Mouse (Mus musculus) A20 (cell line): ENCODE measurements around the gene E130114P18Rik.

ENCODE experiments used
- DNase-seq: peaks from one replicate; pipeline ENCODE4 v3.0.0-alpha.2; 2011; ENCODE audit warnings: low read depth, low spot score

The E130114P18Rik gene

DNA sequence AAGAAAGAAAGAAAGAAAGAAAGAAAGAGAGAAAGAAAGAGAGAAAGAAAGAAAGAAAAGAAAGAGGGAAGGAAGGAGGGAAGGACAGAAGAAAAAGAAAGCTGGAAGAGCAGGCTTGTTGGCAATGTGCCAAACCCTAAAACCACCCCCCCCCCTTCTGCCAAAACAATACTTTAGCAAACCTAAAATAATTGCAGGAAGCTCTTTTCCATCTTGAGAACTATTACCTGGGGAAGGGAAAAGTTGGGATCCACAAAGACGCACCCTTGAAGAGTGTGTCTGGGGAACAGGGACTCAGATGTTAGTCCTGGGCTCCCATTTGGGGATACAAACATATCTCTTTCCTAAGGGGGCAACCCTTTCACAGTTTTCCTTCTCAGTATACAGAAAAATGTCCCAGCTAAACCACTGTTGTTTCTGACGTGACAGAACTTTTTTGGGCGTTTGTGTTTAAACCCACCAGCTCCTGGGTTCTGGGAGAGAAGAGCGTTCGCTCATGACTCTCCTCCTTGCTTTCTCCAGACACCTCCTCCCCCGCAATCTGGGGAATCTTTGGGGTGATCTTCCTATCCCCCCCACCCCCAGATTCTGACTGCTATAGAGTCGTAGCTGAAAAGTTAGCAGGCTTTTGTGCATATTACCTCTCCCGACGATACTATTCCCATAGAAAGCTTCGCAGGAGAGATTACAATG, 1.3 kb downstream of the E130114P18Rik start:
- no peak for DNase-seq

DNA sequence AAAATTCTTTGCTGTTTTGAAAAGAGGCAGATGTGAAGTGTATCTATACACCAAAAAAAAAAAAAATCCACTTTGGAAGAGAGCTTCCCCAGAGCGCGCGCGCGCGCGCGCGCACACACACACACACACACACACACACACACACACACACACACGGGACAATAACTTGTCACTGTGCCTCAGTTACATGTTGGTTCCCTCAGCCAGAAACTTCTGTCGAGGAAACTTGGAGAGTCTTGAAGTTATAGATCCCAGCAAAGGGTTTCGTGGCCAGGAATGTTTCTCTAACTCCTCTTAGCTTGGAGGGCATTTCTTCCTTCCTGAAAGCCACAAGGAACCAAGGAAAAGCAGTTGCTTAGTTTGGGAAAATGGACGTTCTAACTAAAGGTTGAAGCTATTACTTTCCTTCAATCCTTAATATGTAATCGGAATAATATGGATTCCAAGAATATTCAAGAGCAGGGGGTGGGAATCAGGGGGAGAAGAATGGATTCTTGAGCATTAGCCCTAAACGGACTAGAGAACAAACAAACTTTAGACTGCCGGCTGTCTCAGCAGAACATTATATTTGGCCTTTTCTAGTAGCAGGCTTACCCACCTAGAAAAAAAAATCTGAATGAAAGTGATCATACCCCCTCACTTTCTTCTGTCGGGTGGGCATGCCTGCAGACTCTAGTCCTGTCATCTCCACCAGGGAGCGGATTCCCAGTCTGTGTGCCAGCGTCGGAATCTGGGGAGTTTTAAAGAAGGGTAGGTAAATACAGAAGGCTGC, 2.2 kb downstream of the E130114P18Rik start:
- no peak for DNase-seq

DNA sequence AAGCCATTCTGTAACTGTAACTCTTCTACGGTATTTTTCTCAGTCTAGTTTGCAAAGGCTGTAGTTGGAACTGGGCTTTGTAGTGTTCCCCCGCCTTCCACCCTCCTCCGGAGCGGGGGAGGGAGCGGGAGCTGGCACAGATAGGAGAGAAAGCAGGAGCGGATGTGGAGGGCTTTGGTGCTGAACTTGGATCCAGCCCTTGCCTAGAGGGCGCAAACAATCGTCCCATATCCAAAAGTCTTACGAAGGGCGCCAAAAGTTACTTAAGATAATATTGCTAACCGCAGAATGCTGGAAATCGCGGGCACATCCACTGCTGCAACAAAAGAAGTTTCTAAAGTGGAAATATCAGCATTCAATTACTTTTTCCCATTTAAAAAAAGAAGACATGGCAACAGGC, 2.8 kb downstream of the E130114P18Rik start:
- no peak for DNase-seq

DNA sequence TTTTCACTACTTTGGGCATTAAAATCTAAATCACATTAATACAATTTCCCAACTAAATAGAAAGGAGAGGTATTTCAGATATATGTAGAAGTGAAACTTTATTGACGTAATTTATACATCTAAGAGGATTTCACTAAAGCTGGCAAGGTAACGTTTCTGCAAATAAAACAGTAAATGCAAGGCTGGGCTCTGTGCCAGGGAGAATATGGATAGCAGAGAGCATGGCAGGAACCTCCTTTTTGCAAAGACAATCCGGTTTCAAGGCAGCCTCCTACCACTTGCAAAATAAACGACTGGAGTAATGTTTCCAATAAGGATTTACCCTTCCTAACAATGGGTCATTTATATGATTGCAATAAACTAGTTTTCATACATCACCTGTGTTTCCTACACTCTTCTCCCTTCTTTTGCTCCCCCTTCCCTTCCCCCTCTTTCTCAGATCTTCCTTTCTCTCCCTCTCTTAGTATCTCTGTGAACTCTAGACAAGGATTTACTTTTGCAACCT, 3.4 kb downstream of the E130114P18Rik start:
- DNase-seq = no peak

DNA sequence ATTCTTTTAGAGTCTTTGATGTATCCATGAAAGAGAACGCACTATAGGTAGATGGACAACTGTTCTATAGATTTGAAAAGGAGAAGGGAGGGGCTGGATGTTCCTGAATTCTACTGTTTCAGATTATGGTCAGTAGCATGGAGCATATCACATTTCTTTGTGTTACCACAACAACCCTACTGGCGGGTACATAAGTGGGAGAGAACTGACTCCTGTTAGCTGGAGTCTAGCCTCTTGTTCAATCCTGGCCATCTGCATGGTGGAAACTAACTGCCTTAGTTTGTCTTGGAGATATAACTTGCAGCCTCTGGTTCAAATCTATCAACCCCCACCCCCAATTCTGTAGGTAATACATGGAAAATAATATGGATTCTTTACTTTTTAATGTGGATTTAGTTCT, 4.1 kb downstream of the E130114P18Rik start:
- DNase-seq = no peak

DNA sequence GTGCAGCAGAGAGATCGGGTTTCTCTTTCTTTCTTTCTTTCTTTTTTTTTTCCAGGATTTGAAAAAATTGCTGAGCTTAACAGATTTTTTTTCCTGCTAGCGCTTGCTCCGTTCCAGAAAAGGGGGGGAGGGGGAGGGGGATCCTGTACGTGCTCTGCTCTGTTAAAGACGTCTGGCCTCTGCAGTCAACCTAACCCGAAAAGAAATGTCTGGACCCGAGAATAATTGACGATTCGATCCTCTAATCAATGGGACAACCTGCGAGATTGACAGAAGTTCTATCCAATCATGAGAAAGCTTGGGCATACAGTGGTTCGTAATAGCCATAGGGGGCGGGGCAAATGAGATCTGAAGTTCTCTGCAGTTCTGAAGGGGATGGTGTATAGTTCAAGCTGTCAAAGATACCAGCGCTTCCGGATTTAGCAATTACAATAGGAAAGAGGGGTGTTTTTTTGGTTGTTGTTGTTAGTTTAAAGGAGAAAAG, 4.7 kb downstream of the E130114P18Rik start:
- DNase-seq = peak; percentile 99

DNA sequence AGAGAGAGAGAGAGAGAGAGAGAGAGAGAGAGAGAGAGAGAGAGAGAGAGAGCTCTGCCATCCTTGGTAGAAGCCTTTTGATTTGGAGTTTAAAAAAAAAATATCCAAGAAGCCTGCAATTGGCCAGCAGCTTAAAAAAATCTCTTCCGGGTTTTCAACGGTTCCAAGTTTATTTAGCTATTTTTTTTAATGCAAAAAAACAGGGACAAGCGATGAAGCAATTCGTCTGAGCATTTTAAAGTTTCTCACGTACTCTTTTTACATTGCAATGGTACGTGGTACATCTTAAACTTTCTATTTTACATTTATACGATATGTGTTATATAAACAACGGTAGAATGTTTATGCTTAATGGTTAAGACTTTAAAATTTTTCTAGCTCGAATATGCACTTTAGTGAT, 5.2 kb downstream of the E130114P18Rik start, which contains the start of gene Nfia:
Nfia (plus strand) TSS at position 94 of the 400 bp plus-strand sequence.
- DNase-seq = peak; percentile 70

DNA sequence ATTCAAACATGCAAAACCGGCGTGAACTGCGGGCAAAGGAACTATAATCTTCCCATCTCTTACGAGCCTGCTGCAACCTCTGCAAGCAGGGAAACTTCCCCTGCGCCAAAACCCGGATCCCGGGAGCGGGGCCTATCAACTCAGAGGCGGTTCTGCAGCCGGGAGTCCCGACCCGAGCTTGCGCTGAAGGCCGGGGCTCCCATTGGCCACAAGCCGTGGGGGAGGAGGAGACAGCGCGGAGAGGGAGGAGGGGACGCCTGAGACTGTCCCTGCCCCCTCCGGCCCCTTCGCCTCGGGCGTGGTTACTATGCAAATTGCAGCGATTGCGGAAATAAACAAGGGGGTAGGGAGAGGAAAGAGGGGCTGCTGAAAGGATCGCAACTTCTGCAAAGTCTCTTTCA, 5.8 kb downstream of the E130114P18Rik start:
- DNase-seq = peak; percentile 97

DNA sequence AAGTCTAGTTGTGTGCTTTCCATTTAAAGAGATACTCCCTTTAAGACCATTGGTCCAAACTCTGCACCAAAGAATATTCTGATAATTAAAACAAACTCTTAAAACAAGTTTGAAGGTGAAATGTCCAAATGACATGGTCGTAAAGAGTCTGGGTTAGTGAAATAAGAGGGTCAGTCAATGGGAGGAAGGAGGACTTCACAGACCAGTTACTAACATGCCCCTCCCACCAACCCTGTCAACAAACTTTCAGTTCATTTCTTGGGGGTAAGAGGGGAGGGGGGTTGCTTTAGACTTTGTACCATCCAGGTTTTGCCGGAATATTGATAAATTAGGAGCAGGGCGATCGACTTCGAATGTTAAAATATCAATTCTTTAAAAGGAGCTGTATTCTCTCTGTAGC, 6.5 kb downstream of the E130114P18Rik start:
- peak; percentile 62 for DNase-seq

DNA sequence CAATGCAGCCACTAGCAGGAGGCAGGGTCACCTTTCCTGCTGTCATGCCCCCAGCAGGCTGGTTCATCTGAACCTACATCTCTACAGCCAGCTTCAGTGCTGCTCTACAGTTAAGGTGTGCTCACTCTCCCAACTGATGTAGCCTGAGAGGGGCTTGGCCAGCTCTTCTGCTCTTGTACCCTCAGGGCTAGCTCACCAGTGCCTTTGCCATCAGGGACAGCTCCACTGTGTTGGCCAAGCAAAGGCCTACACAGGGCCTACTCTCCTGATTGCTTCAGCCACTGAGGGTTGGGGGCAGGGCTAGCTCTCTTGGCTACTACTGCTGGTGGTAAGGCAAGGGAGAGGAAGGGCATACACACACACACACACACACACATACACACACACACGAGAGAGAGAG, 8.0 kb downstream of the E130114P18Rik start:
- no peak for DNase-seq

DNA sequence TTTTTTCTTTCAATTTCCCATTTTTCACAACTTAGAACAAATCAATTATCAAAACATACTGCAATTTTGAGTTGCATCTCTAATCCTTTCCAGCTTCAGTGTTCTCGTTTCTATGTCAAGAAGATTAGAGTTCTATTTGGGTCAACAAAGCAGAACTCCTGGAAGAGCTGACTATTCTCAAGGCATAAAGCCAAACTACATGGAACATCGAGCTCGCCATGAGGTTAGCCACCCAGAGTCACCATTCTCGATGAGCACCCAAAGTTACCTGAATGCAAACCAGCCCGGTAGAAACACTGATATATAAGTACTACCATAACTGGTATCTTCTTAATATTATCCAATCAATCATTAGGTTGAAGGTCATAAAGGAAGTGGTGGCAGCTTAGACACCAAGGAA, 10.4 kb downstream of the E130114P18Rik start:
- DNase-seq = no peak

DNA sequence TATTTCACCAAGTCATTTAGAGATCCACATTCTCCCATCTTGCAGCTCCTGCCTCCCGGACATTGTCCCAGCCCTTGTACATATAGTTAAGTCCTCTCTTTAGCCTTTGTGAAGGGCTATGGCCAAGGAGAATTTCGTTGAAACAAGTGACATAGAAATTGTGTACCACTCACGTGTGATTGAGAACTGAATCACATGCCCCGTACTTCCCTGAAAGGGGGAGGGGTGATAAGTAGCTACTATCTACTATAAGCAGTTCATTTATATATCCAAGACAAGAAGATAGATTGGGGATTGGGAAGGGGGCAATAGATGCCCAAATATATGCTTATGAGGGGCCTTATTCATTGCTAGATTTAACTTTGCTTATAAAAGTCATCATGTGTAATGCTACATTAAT, 10.9 kb downstream of the E130114P18Rik start:
- DNase-seq = no peak

DNA sequence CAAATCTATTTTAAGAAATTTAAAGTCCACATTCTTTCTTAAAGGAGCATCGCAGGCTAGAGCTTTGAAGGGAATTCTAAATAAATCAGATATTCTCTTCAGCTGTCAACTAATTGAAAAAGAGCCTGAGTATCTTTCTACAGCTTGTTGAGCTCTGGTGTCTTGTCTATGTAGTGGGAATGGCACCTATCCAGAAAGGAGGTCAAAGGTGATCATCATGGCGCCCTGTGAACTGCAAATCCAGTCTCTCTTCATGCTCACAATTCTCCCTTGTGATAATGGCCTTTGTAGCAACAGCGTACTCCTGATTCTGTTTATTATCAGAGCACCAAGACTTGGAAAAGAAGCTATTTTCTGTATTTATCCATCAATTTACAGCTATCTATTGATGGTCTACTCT, 11.8 kb downstream of the E130114P18Rik start:
- DNase-seq = no peak

DNA sequence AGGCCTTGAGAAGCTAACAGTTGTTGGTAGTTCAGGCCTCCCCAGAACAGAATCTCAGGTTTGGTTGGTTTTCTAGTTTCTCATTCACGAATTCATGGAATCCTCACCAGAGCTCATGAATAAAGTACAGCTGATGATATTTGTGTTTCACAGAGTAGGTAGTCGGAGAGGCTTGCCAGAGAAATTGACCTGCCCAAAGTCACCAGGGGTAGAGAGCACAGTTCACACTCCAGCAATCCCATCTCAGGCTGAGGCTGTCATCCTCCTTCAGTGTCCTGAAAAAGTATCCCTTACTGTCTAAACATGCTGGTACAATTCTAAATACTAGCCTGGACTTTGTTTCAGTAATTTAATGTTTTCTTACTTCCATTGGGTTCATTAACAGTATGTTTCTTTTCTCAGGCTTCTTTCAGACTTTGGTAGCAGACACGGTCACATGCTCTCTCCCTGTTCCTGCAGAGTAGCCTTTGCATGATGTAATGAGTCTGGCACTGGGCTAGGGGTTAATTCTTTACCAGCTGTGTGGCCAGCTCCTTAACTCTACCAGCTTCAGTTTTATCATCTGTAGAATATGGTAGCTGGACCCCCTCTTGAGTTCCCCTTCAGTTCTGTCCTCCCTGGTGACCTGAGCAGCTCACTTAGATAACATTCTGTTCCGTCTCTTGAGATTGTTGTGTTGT, 12.4 kb downstream of the E130114P18Rik start:
- DNase-seq = no peak

DNA sequence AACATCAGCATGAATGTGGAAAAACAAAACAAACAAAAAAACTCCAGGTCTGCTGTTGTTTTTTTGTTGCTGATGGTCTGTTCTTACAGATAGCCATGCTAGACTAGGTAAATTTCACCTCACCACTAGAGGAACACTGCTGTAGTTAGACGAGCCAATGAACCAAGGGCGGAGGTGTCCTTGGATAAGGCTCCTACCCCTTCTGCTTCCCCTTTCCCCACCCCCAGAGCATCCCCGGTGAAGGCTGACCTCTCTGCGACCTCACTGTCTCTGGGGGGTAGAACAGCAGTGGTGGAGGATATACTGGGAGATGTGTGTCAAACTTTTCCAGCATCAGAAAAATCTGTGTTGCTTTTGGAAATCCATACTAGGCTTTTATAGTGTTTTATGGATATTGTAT, 13.3 kb downstream of the E130114P18Rik start:
- no peak for DNase-seq

DNA sequence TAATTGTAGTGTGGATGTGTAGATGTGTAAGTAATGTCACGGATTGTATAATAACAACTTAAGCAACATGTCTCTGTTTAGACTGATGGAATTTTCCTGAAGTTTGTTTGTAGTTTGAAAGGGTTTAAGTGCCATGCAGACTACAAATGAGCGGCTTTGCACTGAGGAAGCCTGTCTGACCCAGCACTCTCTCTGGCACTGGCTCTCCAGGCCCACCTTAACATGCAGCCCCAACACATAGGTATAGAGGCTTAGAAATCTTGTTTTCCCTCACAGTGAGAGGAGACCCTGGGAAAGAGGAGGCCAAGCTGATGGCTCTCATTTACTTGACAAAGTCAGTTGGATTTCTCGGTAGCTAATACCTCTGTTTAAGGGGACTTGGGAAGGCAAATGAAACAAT, 19.2 kb downstream of the E130114P18Rik start:
- no peak for DNase-seq

DNA sequence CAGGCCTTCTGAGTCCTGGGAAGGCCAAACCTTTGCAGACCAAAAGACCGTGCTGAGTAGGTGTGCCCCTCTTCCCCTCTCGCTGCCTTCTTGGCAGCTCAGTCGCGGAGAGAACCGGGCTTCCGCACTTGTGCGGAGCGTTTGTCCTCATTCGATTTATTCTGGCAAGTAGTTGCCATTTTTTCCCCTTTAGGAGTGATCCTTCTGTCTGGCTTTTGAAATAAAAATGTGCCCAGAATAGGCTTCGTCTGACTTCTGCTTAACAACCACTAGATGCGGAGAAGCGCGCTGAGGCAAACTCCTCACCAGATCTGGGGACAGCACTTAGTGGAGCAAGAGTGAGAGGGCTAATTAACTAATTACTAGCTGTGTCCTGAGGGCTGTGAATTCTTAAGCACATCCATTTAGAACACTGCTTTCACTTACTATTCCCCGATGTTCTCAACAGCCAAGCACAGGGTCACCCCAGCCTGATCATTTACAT, 19.9 kb downstream of the E130114P18Rik start:
- no peak for DNase-seq

DNA sequence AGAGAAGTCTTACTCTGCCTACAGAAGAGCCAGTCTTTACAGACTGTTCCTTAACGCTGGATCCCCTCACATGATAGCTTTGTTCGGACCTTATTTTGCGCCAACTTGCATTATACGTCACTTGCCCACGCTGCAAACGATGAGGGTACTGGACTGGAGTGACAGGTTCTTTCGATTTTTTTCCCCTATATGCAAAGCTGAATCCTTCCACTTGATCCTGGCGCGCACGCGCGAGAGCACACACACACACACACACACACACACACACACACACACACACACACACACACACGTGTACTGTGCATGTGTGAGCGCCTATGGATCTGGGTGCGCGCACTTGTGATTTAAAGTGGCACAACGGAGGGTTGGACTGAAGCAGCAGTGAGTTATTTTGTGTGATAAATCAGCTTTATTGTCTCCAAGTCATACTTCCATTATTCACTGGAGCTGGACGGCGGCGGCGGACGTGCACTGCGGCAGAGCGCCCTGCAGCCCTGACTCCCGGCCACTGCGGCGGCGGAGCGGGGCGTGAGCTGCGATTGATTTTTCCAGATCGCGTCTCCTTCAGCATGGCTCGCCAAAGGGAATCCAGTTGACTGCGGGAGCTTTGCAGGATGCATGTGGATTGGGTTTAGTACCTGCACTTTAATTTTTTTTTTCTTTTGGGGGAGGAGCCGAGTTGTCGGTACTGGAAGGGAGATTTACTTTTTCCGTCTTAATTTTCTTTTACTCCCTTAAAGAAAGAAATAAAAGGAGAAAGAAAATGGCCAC, 20.5 kb downstream of the E130114P18Rik start:
- DNase-seq = no peak

DNA sequence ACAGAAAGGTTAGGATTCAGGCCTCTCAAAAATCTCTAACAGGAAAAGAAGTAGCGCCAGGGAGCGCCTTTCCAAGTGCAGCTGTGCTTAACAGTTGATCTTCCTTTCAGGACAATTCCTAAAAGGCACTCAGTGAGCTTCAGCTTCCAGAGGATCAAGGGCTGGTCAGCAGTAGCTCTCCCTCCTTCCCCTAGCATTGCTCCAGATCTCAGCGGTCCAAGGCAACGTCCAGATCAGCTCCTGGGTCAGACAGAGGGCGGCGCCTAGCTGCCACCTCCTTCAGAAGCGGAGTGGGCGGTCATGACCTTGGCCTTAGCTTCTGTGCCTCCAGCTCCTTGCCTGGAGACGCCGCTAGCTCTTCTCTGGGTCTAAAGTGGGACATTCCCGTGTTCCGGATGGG, 23.6 kb downstream of the E130114P18Rik start:
- DNase-seq = no peak

DNA sequence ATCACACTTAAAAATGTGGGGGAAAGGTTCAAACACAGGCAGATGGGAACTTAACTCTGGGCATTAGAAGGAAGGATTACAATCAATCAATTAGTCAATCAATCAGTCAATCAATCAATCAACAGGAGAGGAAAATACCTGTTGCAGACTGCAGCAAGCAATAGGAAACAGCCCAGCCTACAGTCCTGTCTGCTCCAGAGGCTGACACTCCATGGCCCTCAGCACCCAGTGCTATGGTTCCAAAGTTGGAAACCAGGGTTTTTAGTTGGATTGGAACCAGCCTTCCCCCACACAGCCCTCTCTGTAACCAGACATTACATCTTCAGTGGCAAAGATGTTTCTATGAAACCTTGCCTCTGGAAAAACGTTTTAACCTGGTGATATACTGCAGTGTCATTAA, 24.4 kb downstream of the E130114P18Rik start:
- DNase-seq = no peak

DNA sequence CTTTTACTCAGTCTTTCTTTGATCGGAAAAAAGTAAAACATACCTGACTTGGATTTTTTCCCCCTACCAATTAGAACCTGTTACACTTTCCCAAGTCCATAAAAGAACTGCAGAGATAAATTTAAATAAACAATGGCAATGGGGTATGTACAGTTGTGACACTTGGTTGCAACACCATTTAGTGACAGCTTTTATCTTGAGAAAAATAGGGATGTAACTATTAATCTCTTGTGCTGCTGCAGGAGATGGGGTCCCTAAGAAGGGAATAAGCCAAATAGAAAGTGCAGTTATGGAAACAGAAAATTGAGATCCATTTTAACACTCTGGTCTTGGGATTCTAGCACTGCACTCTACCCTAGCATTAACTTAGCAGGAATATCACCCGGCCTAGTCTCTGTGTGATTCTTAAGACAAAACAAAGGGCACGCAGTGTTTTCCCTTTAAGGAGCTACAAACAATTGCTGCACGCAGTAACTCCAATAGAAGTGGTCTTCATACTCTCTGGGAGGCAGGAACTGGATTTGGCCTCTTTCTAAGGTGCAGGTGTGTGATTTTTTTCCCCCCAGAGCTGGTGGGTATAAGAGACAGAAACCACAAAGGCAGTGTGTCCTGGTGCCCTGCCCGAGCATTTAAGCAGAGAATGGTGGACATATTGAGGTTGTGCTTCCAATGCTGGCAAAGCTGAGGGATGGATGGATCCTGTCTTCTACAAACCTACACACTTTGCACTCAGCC, 25.4 kb downstream of the E130114P18Rik start:
- DNase-seq = no peak
